29 mouse cellular contexts compared by ENCODE assay signal in genomic region chr3:108241243-108241839, GRCm38 (mm10). TPM values are rescaled to one million over a fixed set of nuclear protein-coding genes. Genes with fewer than 3 reads are reported as not detected.
DNase-seq lines count a peak whose midpoint lies in the region; ATAC-seq and TF ChIP-seq lines count a peak whose summit lies in the region.
"Had no signal": no experiment of that assay in that cellular context is flagged by ENCODE, and none has a peak within 500 bp of the region (broad histone marks: within the 10 kb centered on the region; RNA-seq: fewer than 3 reads in every experiment).

No protein-coding gene starts in this region.

- intact Hi-C loops in left cerebral cortex, adult 2 months (cut with DNase I): no loop called here

- H3K36me3 ChIP-seq in kidney, embryonic 15.5 days: no peaks in the 10 kb centered on the region
- H3K36me3 ChIP-seq: embryonic facial prominence, embryonic 13.5 days; embryonic facial prominence, embryonic 15.5 days; forebrain, embryonic 10.5 days; forebrain, embryonic 12.5 days; G1E had no signal

- no peak for DNase-seq in frontal cortex, postnatal 14 days (ENCODE audit: low spot score in 2 of 2)
- DNase-seq in left cerebral cortex, adult 2 months (ENCODE audit: extremely low spot score in 1 of 2, low spot score in 2 of 2): no peak
- no peak for DNase-seq in left cerebral cortex, adult 11 months (ENCODE audit: low spot score)
- DNase-seq: adrenal gland, adult 8-10 months; adrenal gland, postnatal 14 days; adrenal gland, postnatal 36 days; B cell, adult 2 months; cerebellum, adult 11 months; cerebellum, adult 18-20 months; cerebellum, adult 8-10 months; cerebellum, adult 9-11 months; cerebellum, postnatal 14 days; cerebellum, postnatal 36 days; embryo, embryonic 11 days had no signal

- WGBS in kidney, embryonic 15.5 days: 83% methylated on average over 3 of the region's 3 CpGs

- ATAC-seq in frontal cortex, adult (ENCODE audit: low TSS enrichment): peak; percentile 81
- no peak for ATAC-seq in kidney, embryonic 15.5 days (replicated peaks; ENCODE audit: low FRiP score)
- ATAC-seq: activated CD4-positive, CD25-positive, alpha-beta regulatory T cell, adult 4 months; CD4-positive, CD25-positive, alpha-beta regulatory T cell, adult 4 months; forebrain, embryonic 14.5 days; forebrain, embryonic 16.5 days; Patski had no signal

- H3K4me3 ChIP-seq in left cerebral cortex, adult 2 months: no peak overlapping the region
- H3K4me3 ChIP-seq in kidney, embryonic 15.5 days (replicated peaks): no peak overlapping the region
- H3K4me3 ChIP-seq: embryonic facial prominence, embryonic 13.5 days; embryonic facial prominence, embryonic 15.5 days; erythroblast, embryonic 14.5 days; forebrain, embryonic 10.5 days; forebrain, embryonic 12.5 days had no signal

- no peak overlapping the region for H3K4me2 ChIP-seq in kidney, embryonic 15.5 days
- H3K4me2 ChIP-seq: embryonic facial prominence, embryonic 13.5 days; embryonic facial prominence, embryonic 15.5 days; forebrain, embryonic 12.5 days had no signal

- no peaks in the 10 kb centered on the region for H3K9me3 ChIP-seq in kidney, embryonic 15.5 days (replicated peaks)
- H3K9me3 ChIP-seq: embryonic facial prominence, embryonic 13.5 days; embryonic facial prominence, embryonic 15.5 days; forebrain, embryonic 10.5 days; forebrain, embryonic 12.5 days; G1E had no signal

- H3K9ac ChIP-seq in kidney, embryonic 15.5 days: no peak overlapping the region
- H3K9ac ChIP-seq: embryonic facial prominence, embryonic 13.5 days; embryonic facial prominence, embryonic 15.5 days; forebrain, embryonic 12.5 days had no signal

- no peak for TF ChIP-seq CTCF in left cerebral cortex, adult 2 months (IDR thresholded peaks at IDR 0.05)

- H3K27ac ChIP-seq in left cerebral cortex, adult 2 months: peak overlapping the region; percentile 61; the same call in 1 of the 2 replicates
- H3K27ac ChIP-seq in kidney, embryonic 15.5 days: no peak overlapping the region
- H3K27ac ChIP-seq: embryonic facial prominence, embryonic 13.5 days; embryonic facial prominence, embryonic 15.5 days; forebrain, embryonic 10.5 days; forebrain, embryonic 12.5 days had no signal

- no peaks in the 10 kb centered on the region for H3K4me1 ChIP-seq in kidney, embryonic 15.5 days
- H3K4me1 ChIP-seq: embryonic facial prominence, embryonic 13.5 days; embryonic facial prominence, embryonic 15.5 days; forebrain, embryonic 10.5 days; forebrain, embryonic 12.5 days had no signal

- no peaks in the 10 kb centered on the region for H3K27me3 ChIP-seq in kidney, embryonic 15.5 days
- H3K27me3 ChIP-seq: CH12.LX; embryonic facial prominence, embryonic 13.5 days; embryonic facial prominence, embryonic 15.5 days; forebrain, embryonic 12.5 days had no signal

RNA-seq across cellular contexts. Expression of gene Sypl2, which starts 14.9 kb away (rescaled TPM):
- 1 to 10 TPM; 1.7 to 2.0 TPM for total RNA-seq in left cerebral cortex, adult 2 months (2021)
- 4.4 and 4.9 TPM in 2 replicates for polyA plus RNA-seq in kidney, embryonic 15.5 days (2015; fragmentation: Nextera tagmentation; extraction: Ambion mirVana)
- total RNA-seq: CH12.LX; common myeloid progenitor, adult 5-6 weeks had no signal
- polyA plus RNA-seq: activated CD4-positive, CD25-positive, alpha-beta regulatory T cell, adult 4 months; erythroblast, embryonic 14.5 days; G1E; Patski had no signal

RNA-seq across cellular contexts. Expression of gene Psma5, which starts 15.4 kb away (rescaled TPM):
- 10 to 100 TPM; 64.9 to 80.9 TPM for total RNA-seq in left cerebral cortex, adult 2 months (2021)
- polyA plus RNA-seq in kidney, embryonic 15.5 days (2015; fragmentation: Nextera tagmentation; extraction: Ambion mirVana): 296 and 312 TPM in 2 replicates

RNA-seq across cellular contexts. Expression of gene Atxn7l2, which starts 30.6 kb away (rescaled TPM):
- total RNA-seq in left cerebral cortex, adult 2 months (2021): 10 to 100 TPM; 30.6 to 32.8 TPM
- 18.1 and 20.3 TPM in 2 replicates for polyA plus RNA-seq in kidney, embryonic 15.5 days (2015; fragmentation: Nextera tagmentation; extraction: Ambion mirVana)

RNA-seq across cellular contexts. Expression of gene Cyb561d1, which starts 40.3 kb away (rescaled TPM):
- 10 to 100 TPM; 18.8 to 20.7 TPM for total RNA-seq in left cerebral cortex, adult 2 months (2021)
- 3.8 TPM in 2 replicates for polyA plus RNA-seq in kidney, embryonic 15.5 days (2015; fragmentation: Nextera tagmentation; extraction: Ambion mirVana)

RNA-seq across cellular contexts. Expression of gene Sort1, which starts 42.5 kb away (rescaled TPM):
- total RNA-seq in left cerebral cortex, adult 2 months (2021): 100 to 1,000 TPM; 310 to 316 TPM
- 12.1 and 13.1 TPM in 2 replicates for polyA plus RNA-seq in kidney, embryonic 15.5 days (2015; fragmentation: Nextera tagmentation; extraction: Ambion mirVana)
